Mouse (Mus musculus) adrenal gland, adult 10 weeks (tissue): ENCODE results near the gene Morn3. TPM values are rescaled to one million over a fixed set of nuclear protein-coding genes. Genes with fewer than 3 reads are reported as not detected.

ENCODE experiments used
- polyA plus RNA-seq: library from polyadenylated mRNA; stranded (reverse); fragments of 350-450 nt; fragmentation: Illumina TruSeq; extraction: RNeasy Lipid Tissue Mini Kit (QIAGEN cat#74804); gene quantifications from one replicate; pipeline ENCODE4 v1.2.3, GENCODE M21; 2014; ENCODE audit warnings: low read depth, low replicate concordance

Morn3 gene
- not detected for polyA plus RNA-seq

DNA sequence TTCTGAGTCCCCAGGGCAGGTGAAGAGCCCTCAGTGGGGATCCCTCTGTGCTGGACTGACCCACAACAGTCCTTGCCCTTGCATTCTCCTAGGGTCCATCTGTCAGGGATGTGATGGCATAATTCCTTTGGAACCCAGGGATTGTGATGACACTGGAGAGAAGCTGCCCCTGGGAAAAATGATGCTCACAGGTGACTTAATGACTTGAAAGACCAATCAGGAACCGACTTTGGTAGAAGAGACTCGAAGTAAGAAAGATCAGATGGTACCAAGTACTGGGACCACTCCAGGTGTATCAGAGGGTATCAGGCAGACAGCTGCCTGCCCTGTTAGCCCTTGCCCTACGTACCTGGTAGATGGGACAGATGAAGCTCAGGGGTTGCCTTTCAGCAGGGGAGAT, at the start of gene Morn3:
Gene Morn3 (minus strand): TSS at position 101 of the 400 bp plus-strand sequence.

DNA sequence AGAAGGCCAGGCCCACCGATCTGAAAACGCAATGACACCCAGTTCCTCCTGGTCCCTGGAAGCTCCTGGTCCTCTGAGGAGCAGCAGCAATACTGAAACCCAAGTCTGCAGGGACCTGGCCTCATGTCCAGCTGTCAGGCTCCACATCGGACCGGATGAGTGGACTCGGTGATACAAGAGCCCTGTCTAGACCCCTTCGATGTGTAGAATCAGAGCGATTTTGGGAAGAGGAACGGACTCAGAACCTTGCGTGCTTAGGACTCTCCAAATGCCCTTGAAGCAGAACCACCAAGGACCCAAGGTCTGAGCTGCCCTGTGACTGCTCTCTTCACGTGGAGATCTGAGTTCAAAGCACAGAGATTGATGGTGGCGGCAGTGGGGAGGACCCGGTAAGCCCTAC, 21.3 kb upstream of the Morn3 start, which contains the start of gene Tmem120b:
Gene Tmem120b (plus strand): TSS at position 301 of the 400 bp plus-strand sequence.

DNA sequence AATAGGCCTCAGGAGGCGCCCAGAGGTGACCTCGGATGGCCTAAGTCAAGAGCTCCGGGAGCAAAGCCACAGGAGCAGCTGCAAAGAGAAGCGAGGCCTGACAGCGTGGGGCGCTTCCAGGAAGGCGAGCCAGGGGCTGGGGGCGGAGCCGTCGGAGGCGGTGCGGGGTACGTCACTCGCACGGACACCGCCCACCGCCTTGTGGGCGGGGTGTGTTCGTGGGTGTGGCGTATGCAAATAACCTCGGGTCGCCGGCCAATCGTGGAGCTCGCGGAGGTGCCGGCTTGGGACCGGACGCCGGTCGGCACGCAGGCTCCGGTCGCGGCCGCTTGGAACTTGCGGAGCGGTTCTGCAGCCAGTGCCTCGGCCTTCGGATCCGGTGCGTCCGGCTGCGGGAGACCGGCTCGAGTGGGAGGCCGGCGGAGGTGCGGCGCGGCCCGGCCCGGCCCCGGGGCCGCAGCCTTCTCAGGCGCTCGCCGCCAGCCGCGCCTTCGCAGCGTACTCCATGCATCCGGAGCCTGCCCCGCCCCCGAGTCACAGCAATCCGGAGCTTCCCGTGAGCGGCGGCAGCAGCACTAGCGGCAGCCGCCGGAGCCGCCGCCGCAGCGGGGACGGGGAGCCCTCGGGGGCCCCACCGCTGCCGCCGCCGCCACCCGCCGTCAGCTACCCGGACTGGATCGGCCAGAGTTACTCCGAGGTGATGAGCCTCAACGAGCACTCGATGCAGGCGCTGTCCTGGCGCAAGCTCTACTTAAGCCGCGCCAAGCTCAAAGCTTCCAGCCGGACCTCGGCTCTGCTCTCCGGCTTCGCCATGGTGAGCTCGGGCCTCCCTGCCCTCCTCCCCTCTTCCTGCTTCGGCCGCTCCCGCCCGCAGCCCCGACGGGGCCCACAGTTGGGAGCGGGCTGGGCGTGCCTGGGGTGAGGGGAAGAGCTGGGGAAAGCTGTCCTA, 31.8 kb downstream of the Morn3 start, which contains the start of gene Orai1:
Gene Orai1 (plus strand): TSS at position 322 of the 949 bp plus-strand sequence.

DNA sequence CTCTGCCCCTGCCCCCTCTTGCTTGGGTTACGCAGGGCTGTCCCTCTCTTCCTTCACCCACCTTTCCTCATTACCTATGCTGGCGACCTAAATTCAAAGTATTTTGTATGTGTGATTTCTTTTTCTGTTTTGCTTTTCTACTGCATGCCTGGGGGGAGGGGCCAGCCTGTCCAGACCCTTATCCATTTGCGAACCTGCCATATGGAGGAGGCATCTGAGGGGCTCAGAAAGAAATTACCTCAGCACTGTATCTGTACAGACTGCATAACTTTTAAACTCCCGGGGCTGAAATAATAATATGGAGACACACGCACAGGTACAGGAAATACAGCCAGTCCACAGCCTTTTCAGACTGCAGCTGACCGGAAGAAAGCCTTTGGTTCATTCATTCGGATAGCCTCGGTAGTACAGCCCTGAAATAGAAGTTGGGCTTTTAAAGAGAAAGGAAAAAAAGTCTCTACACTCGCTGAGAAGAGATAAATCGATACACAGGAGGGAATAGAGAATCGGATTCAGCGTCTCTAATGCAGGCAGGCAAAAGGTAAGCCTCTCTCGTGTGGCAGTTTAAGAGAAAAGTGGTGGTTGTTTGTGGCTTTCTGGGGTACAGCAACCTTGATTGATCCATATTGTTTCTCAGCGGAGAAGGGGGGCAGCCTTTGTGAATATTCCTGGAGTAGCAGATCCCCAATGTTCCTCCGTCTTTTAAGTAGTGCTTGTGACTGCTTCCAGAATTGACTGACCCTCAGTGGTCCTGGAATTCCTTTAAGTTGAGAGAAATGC, 57.1 kb downstream of the Morn3 start, which contains the start of gene Kdm2b:
Gene Kdm2b (minus strand): TSS at position 273 of the 780 bp plus-strand sequence.

Other genes starting within 250 kb of the Morn3 start
- 205 TPM for gene Anapc5, start 225.7 kb downstream of the Morn3 start, polyA plus RNA-seq
- 13.9 TPM for gene Rnf34, start 197.0 kb downstream of the Morn3 start, polyA plus RNA-seq
- 13.2 TPM for gene Kdm2b, start 57.2 kb downstream of the Morn3 start, polyA plus RNA-seq
- 0.82 TPM for gene Orai1, start 31.9 kb downstream of the Morn3 start, polyA plus RNA-seq
- 3.8 TPM for gene Tmem120b, start 21.4 kb upstream of the Morn3 start, polyA plus RNA-seq
- gene Rhof, start 85.7 kb upstream of the Morn3 start, polyA plus RNA-seq = not detected
- 3.4 TPM for gene Setd1b, start 95.2 kb upstream of the Morn3 start, polyA plus RNA-seq
- gene Psmd9, start 122.4 kb upstream of the Morn3 start, polyA plus RNA-seq = 7.2 TPM
- not detected for gene Hpd, start 135.7 kb upstream of the Morn3 start, polyA plus RNA-seq
- 0.52 TPM for gene Wdr66, start 205.1 kb upstream of the Morn3 start, polyA plus RNA-seq